Mouse (Mus musculus) liver, postnatal 0 days (tissue): ENCODE measurements at regions not wholly inside any gene's neighbourhood (a gene's known extent, or its start where the extent isn't known, plus 50 kb on each side); places are given as distances from the start of the nearest gene placed in this dataset. TPM values are rescaled to one million over a fixed set of nuclear protein-coding genes. Genes with fewer than 3 reads are reported as not detected.

Experiments used
- ATAC-seq: fragments of 200-750 bp; cut with Nextera tagmentation; 2 replicates; pipeline ENCODE4 v1.8.0; 2017; ENCODE audit warnings: mild to moderate bottlenecking, moderate library complexity
- DNase-seq: peaks from one replicate; pipeline ENCODE4 v3.0.0-alpha.2; 2016
- H3K27ac ChIP-seq: fragments of 300-500 bp; sonication (generic); 2 replicates; pipeline ENCODE4 v1.5.1; 2014; ENCODE audit warnings: antibody characterized with exemption, moderate library complexity, mild to moderate bottlenecking, low read depth
- H3K27me3 ChIP-seq: fragments of 300-500 bp; sonication (generic); 2 replicates; pipeline ENCODE4 v1.6.1; 2014; ENCODE audit warnings: low read length, control low read depth, mixed read lengths; ENCODE audit not compliant: insufficient read depth
- H3K36me3 ChIP-seq: fragments of 300-500 bp; sonication (generic); replicated peaks from 2 replicates; pipeline ENCODE4 v1.6.1; 2014; ENCODE audit warnings: mild to moderate bottlenecking, control low read depth, low read length, moderate library complexity, mixed read lengths; ENCODE audit not compliant: insufficient read depth
- H3K4me1 ChIP-seq: fragments of 300-500 bp; sonication (generic); 2 replicates; pipeline ENCODE4 v1.6.1; 2014; ENCODE audit warnings: antibody characterized with exemption, mild to moderate bottlenecking, control low read depth; ENCODE audit not compliant: insufficient read depth
- H3K4me2 ChIP-seq: fragments of 300-500 bp; sonication (generic); 2 replicates; pipeline ENCODE4 v1.6.1; 2014; ENCODE audit warnings: low read depth, mild to moderate bottlenecking, low read length, moderate library complexity, mixed read lengths
- H3K4me3 ChIP-seq: fragments of 300-500 bp; sonication (generic); 2 replicates; pipeline ENCODE4 v1.5.1; 2014; ENCODE audit warnings: low read depth, low read length
- H3K9ac ChIP-seq: fragments of 300-500 bp; sonication (generic); replicated peaks from 2 replicates; pipeline ENCODE4 v1.6.1; 2014; ENCODE audit warnings: mild to moderate bottlenecking, moderate library complexity
- H3K9me3 ChIP-seq: fragments of 300-500 bp; sonication (generic); 2 replicates; pipeline ENCODE4 v1.6.1; 2016; ENCODE audit warnings: mild to moderate bottlenecking, control low read depth, low read length, mixed read lengths
- CTCF ChIP-seq: sonication (generic); IDR thresholded peaks from 2 replicates; pipeline ENCODE4 v1.5.1; 2016; ENCODE audit warnings: antibody characterized with exemption, low read depth
- EP300 ChIP-seq: IDR thresholded peaks from 2 replicates; pipeline ENCODE4 v1.6.1; 2016; ENCODE audit warnings: antibody characterized with exemption, low read depth, mild to moderate bottlenecking
- WGBS: fragments of 180-500 bp; shearing (Covaris S2); extraction: QIAGEN DNeasy Blood & Tissue Kit; methylation state at CpG from one replicate; pipeline ENCODE4 v1.1.7; 2014; ENCODE audit not compliant: insufficient replicate concordance; 5-methylcytosine and 5-hydroxymethylcytosine counted together
- microRNA-seq: library from miRNA; unstranded; fragments of <30 nt; microRNA quantifications from one replicate; pipeline ENCODE4, GENCODE M21; 2016

DNA sequence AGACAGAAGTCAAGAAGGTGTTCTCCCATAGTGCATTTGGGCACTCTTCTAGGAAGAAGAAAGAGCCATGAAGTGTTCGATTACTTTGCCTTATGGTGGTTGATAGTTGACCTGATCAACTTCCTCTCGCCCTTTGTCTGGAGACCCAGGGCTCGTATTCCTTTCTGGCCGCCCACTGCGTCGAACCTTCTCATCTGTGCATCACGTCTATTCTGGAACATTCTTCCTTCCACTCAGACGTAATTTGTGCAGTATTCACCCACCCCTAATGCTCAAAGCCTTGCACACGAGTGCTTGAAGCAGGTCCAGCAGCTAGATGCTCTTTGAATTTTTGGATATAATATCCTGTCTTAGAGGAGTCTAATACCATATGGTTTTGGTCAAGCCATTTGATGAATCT, 104.2 kb downstream of the 4931417E11Rik start:
- TF ChIP-seq EP300 (no peak), CTCF (no peak)
- no peak for ATAC-seq
- H3K4me1 ChIP-seq, result no peaks in the 10 kb centered on the region
- H3K27ac ChIP-seq, result no peak overlapping the region
- no peaks in the 10 kb centered on the region for H3K36me3 ChIP-seq
- H3K27me3 ChIP-seq, result 0 out of 2 replicates have a peak, but pooled peaks cover 10% of the 10 kb centered on the region
- no peaks in the 10 kb centered on the region for H3K9me3 ChIP-seq
- WGBS, result 76% methylated on average over 9 of the region's 9 CpGs
- no peak overlapping the region for H3K4me3 ChIP-seq
- H3K4me2 ChIP-seq, result no peak overlapping the region
- no peak overlapping the region for H3K9ac ChIP-seq
- DNase-seq, result no peak

DNA sequence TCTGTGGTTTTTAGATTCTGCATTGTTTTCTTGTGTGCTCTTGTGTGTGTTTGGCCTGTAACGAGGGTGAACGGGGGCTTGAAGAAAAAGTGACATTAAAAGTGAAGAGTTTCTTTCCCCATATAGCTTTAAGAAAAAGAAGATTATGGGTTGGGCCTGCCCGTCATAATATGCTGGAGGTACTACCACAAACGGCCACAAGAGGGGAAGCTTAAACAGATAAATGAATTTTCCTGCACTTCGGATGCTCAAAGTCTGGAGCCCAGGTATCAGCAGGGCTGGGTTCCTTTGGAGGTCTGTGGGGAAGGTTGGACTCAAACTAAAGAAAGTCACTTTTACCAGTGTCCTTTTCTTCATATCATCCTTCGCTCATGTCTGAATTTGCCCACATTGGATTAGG, 86.8 kb downstream of the Suclg1 start:
- Histone ChIP-seq H3K36me3 (no peaks in the 10 kb centered on the region), H3K4me1 (no peaks in the 10 kb centered on the region), H3K4me3 (no peak overlapping the region), H3K27me3 (no peaks in the 10 kb centered on the region), H3K9me3 (no peaks in the 10 kb centered on the region), H3K27ac (no peak overlapping the region), H3K9ac (no peak overlapping the region), H3K4me2 (no peak overlapping the region)
- WGBS, result 59% methylated on average over 6 of the region's 6 CpGs
- TF ChIP-seq CTCF (0 out of 2 replicates have a peak, but pooled peaks have one; percentile 11), EP300 (no peak)
- ATAC-seq, result no peak
- DNase-seq, result no peak

DNA sequence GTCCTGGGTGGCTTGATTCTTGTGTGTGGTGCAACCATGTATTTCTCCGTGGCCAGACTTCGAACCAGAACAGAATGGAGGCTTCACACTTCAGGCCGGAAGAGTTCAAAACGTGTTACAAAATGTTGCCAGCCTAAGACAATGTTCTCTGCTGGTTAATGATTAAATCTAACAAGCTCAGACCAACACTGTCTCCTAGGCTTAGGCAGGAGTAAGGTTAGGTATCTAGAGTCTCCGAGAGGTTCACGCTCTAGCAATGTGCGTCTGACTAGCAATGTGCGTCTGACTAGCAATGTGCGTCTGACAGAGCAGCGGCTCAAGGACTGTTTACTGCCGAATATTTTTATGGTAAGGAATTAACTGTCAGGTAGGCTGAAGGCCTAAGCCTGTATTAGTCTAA, 81.5 kb downstream of the Suclg1 start:
- 74% methylated on average over 11 of the region's 11 CpGs for WGBS
- H3K4me2 ChIP-seq, result no peak overlapping the region
- H3K27me3 ChIP-seq, result no peaks in the 10 kb centered on the region
- DNase-seq (no peak), ATAC-seq (no peak)
- H3K4me3 ChIP-seq, result no peak overlapping the region
- H3K27ac ChIP-seq, result no peak overlapping the region
- H3K9me3 ChIP-seq, result no peaks in the 10 kb centered on the region
- H3K36me3 ChIP-seq, result no peaks in the 10 kb centered on the region
- TF ChIP-seq CTCF (no peak), EP300 (no peak)
- no peak overlapping the region for H3K9ac ChIP-seq
- no peaks in the 10 kb centered on the region for H3K4me1 ChIP-seq

Small RNA genes lying in the stretch of these regions (microRNA-seq; reads per million reads assigned to microRNA genes)
- gene Gm24370, result not detected
